ENCODE assay signal across 15 mouse cellular contexts in genomic region chr15:99382893-99383292, GRCm38 (mm10). TPM values are rescaled to one million over a fixed set of nuclear protein-coding genes. Genes with fewer than 3 reads are reported as not detected.
DNase-seq lines count a peak whose midpoint lies in the region; ATAC-seq and TF ChIP-seq lines count a peak whose summit lies in the region.
"Had no signal": no experiment of that assay in that cellular context is flagged by ENCODE, and none has a peak within 500 bp of the region (broad histone marks: within the 10 kb centered on the region; RNA-seq: fewer than 3 reads in every experiment).

No protein-coding gene starts in this region.

- no peak overlapping the region for H3K4me3 ChIP-seq in kidney, adult 2 months (ENCODE audit: insufficient read depth, low read depth, low read length)
- no peak overlapping the region for H3K4me3 ChIP-seq in lung, postnatal 0 days (ENCODE audit: low read depth, low read length)
- H3K4me3 ChIP-seq in lung, adult 2 months (replicated peaks; ENCODE audit: extremely low read depth, low read depth, low read length) = no peak overlapping the region
- H3K4me3 ChIP-seq: embryonic facial prominence, embryonic 12.5 days; heart, embryonic 13.5 days; liver, embryonic 13.5 days; midbrain, embryonic 10.5 days; myocyte had no signal

- DNase-seq in kidney, adult 2 months = peak; percentile 90
- DNase-seq in kidney, adult 18-20 months = no peak
- peak; percentile 89 for DNase-seq in lung, postnatal 0 days (ENCODE audit: low spot score)
- no peak for DNase-seq in lung, adult 2 months
- peak; percentile 32 for DNase-seq in lung, postnatal 25 days (ENCODE audit: low spot score)
- no peak for DNase-seq in cerebellum, adult 18-20 months
- DNase-seq in gastrocnemius, postnatal 36 days = no peak
- DNase-seq: liver, embryonic 13.5 days; retina, postnatal 1 day; thymus, postnatal 14 days had no signal

- peak; percentile 91 for ATAC-seq in lung, postnatal 0 days
- ATAC-seq in megakaryocyte-erythroid progenitor cell, adult 5-6 weeks (replicated peaks; ENCODE audit: low FRiP score, low TSS enrichment, poor library complexity, severe bottlenecking) = no peak

- no peaks in the 10 kb centered on the region for H3K9me3 ChIP-seq in lung, postnatal 0 days (ENCODE audit: low read length)

- no peak overlapping the region for H3K4me2 ChIP-seq in lung, postnatal 0 days (replicated peaks; ENCODE audit: low read depth, low read length)
- H3K4me2 ChIP-seq: embryonic facial prominence, embryonic 12.5 days; heart, embryonic 13.5 days; liver, embryonic 13.5 days had no signal

- intact Hi-C loops in gastrocnemius, postnatal 36 days (cut with DNase I) = no loop called here

- TF ChIP-seq CTCF in kidney, adult 2 months (conservative IDR thresholded peaks at IDR 0.05; ENCODE audit: insufficient read depth, insufficient read length, low read depth, low read length) = no peak
- TF ChIP-seq CTCF in lung, postnatal 0 days (IDR thresholded peaks at IDR 0.05) = no peak
- TF ChIP-seq CTCF in lung, adult 2 months (IDR thresholded peaks at IDR 0.05; ENCODE audit: insufficient read depth, low read length) = no peak

- peak; percentile 71; the same call in 1 of the 2 replicates for TF ChIP-seq EP300 in lung, postnatal 0 days (IDR thresholded peaks at IDR 0.05)

- H3K9ac ChIP-seq in lung, postnatal 0 days (replicated peaks; ENCODE audit: low read depth) = no peak overlapping the region
- H3K9ac ChIP-seq: embryonic facial prominence, embryonic 12.5 days; heart, embryonic 13.5 days; liver, embryonic 13.5 days had no signal

- peaks cover 19% of the 10 kb centered on the region; the same call in 1 of the 2 replicates for H3K4me1 ChIP-seq in kidney, adult 2 months (ENCODE audit: control insufficient read depth, insufficient read depth, low read length)
- no peaks in the 10 kb centered on the region for H3K4me1 ChIP-seq in lung, postnatal 0 days (ENCODE audit: insufficient read depth, low read depth, low read length)
- no peaks in the 10 kb centered on the region for H3K4me1 ChIP-seq in lung, adult 2 months (ENCODE audit: control insufficient read depth, insufficient read depth, low read length)
- H3K4me1 ChIP-seq: heart, embryonic 13.5 days; midbrain, embryonic 10.5 days had no signal

- no peak for TF ChIP-seq POLR2A in kidney, adult 2 months (IDR thresholded peaks at IDR 0.05; ENCODE audit: low read depth, low read length)
- no peak for TF ChIP-seq POLR2A in lung, adult 2 months (IDR thresholded peaks at IDR 0.05; ENCODE audit: borderline replicate concordance, extremely low read depth, low read depth, low read length)

- H3K36me3 ChIP-seq in kidney, adult 2 months (ENCODE audit: control insufficient read depth, insufficient read depth, low read length) = no peaks in the 10 kb centered on the region
- H3K36me3 ChIP-seq in lung, postnatal 0 days (ENCODE audit: insufficient read depth, low read length) = no peaks in the 10 kb centered on the region
- H3K36me3 ChIP-seq: embryonic facial prominence, embryonic 12.5 days; heart, embryonic 13.5 days; liver, embryonic 13.5 days; midbrain, embryonic 10.5 days had no signal

- H3K27ac ChIP-seq in kidney, adult 2 months (ENCODE audit: insufficient read depth, low read depth, low read length) = no peak overlapping the region
- H3K27ac ChIP-seq in lung, postnatal 0 days (ENCODE audit: low read length) = no peak overlapping the region
- H3K27ac ChIP-seq: embryonic facial prominence, embryonic 12.5 days; heart, embryonic 13.5 days; liver, embryonic 13.5 days; midbrain, embryonic 10.5 days had no signal

- no peaks in the 10 kb centered on the region for H3K27me3 ChIP-seq in kidney, adult 2 months (replicated peaks; ENCODE audit: control insufficient read depth, insufficient read depth, low read length)
- H3K27me3 ChIP-seq in lung, postnatal 0 days (replicated peaks; ENCODE audit: insufficient read depth, low read length) = no peaks in the 10 kb centered on the region
- H3K27me3 ChIP-seq: embryonic facial prominence, embryonic 12.5 days; heart, embryonic 13.5 days; liver, embryonic 13.5 days had no signal

RNA-seq across cellular contexts. Expression of gene Tmbim6, which starts 9.8 kb away (rescaled TPM):
- 2,322 and 2,701 TPM in 2 replicates for polyA plus RNA-seq in kidney, adult 2 months (2012; rRNA removed)
- 669 and 693 TPM in 2 replicates for polyA plus RNA-seq in lung, postnatal 0 days (2015; fragmentation: Nextera tagmentation; extraction: Ambion mirVana)
- 1,026 and 1,059 TPM in 2 replicates for polyA plus RNA-seq in lung, adult 2 months (2012; rRNA removed)
- 100 to 1,000 TPM; 165 to 172 TPM for total RNA-seq in gastrocnemius, postnatal 36 days (2021)
- 165 and 208 TPM in 2 replicates for total RNA-seq in megakaryocyte-erythroid progenitor cell, adult 5-6 weeks (2014; fragmentation: Nextera tagmentation)
- total RNA-seq in megakaryocyte-erythroid progenitor cell, adult 5-6 weeks (2017) = 86.9 and 93.6 TPM in 2 replicates

RNA-seq across cellular contexts. Expression of gene Fmnl3, which starts 12.6 kb away (rescaled TPM):
- 26.8 and 26.9 TPM in 2 replicates for polyA plus RNA-seq in kidney, adult 2 months (2012; rRNA removed)
- 25.8 and 30.7 TPM in 2 replicates for polyA plus RNA-seq in lung, postnatal 0 days (2015; fragmentation: Nextera tagmentation; extraction: Ambion mirVana)
- polyA plus RNA-seq in lung, adult 2 months (2012; rRNA removed) = 53.4 and 58.9 TPM in 2 replicates
- total RNA-seq in gastrocnemius, postnatal 36 days (2021) = 1 to 10 TPM; 6.6 to 7.0 TPM
- 0.70 and 4.9 TPM in 2 replicates for total RNA-seq in megakaryocyte-erythroid progenitor cell, adult 5-6 weeks (2014; fragmentation: Nextera tagmentation)
- total RNA-seq in megakaryocyte-erythroid progenitor cell, adult 5-6 weeks (2017) = 0.61 and 1.8 TPM in 2 replicates

Comparison
In these comparisons a context has a peak if more than half of its experiments do, and no peak if none do; other contexts are left out.
1. DNase-seq: peak in kidney, adult 2 months (single experiment), lung, postnatal 0 days (single experiment) and lung, postnatal 25 days (single experiment); none in kidney, adult 18-20 months (single experiment), lung, adult 2 months (single experiment), cerebellum, adult 18-20 months (0 of 2) and gastrocnemius, postnatal 36 days (0 of 2).